Comparison of ENCODE assay signal across 12 mouse cellular contexts in the genomic region with DNA sequence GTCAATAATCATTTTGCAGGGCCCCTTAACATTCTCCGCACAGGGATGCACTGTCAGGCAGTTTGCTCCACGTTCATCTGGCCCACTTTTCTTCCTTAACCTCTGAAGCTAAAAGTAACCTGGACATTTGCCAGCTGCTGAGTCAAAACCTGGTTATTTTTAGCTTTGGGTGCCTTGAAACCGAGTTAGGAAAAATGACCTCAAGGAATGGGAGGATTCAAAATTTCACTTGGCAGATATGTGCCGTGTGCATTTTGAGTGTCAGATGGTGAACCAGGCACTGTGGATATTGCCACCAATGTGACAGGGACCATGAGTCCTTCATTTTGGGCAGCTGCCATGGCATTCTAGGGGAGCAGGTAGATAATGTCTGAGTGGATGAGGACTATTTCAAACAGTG.
A peak's percentile ranks its signal among the peaks of the same experiment; 100 is the strongest.
DNase-seq lines count a peak whose midpoint lies in the region; ATAC-seq lines count a peak whose summit lies in the region.
"Had no signal": no experiment of that assay in that cellular context is flagged by ENCODE, and none has a peak within 500 bp of the region (broad histone marks: within the 10 kb centered on the region; RNA-seq: fewer than 3 reads in every experiment).

No protein-coding gene starts in this region.

- H3K9me3 ChIP-seq in limb, embryonic 15.5 days = no peaks in the 10 kb centered on the region
- no peaks in the 10 kb centered on the region for H3K9me3 ChIP-seq in midbrain, embryonic 10.5 days (replicated peaks)

- no peak overlapping the region for H3K4me2 ChIP-seq in limb, embryonic 15.5 days
- H3K4me2 ChIP-seq: liver, embryonic 11.5 days had no signal

- peak; percentile 65 for DNase-seq in gastrocnemius, adult 18-20 months (ENCODE audit: low spot score)
- DNase-seq in gastrocnemius, postnatal 25 days = no peak
- DNase-seq in right cerebral cortex, adult 18-20 months = peak; percentile 3
- DNase-seq in right cerebral cortex, postnatal 25 days = no peak
- peak; percentile 64 for DNase-seq in heart, adult 8-10 months (ENCODE audit: low spot score)
- no peak for DNase-seq in thymus, postnatal 25 days
- no peak for DNase-seq in midbrain, embryonic 10.5 days (ENCODE audit: low spot score)

- 18% methylated on average over 4 of the region's 4 CpGs for WGBS in limb, embryonic 15.5 days
- 84% methylated on average over 4 of the region's 4 CpGs for WGBS in midbrain, embryonic 10.5 days

- no peaks in the 10 kb centered on the region for H3K36me3 ChIP-seq in limb, embryonic 15.5 days
- no peaks in the 10 kb centered on the region for H3K36me3 ChIP-seq in midbrain, embryonic 10.5 days

- peak; percentile 44; the same call in 1 of the 2 replicates for ATAC-seq in limb, embryonic 15.5 days (ENCODE audit: insufficient number of reproducible peaks, low FRiP score, low TSS enrichment, low read depth)
- ATAC-seq: activated CD4-positive, CD25-positive, alpha-beta regulatory T cell, adult 4 months; intestine, embryonic 16.5 days; midbrain, embryonic 16.5 days had no signal

- H3K27me3 ChIP-seq in limb, embryonic 15.5 days = no peaks in the 10 kb centered on the region
- peaks cover 9% of the 10 kb centered on the region for H3K27me3 ChIP-seq in midbrain, embryonic 10.5 days (ENCODE audit: low read depth, poor library complexity, severe bottlenecking)

- peaks cover 15% of the 10 kb centered on the region for H3K4me1 ChIP-seq in limb, embryonic 15.5 days
- 0 out of 2 replicates have a peak, but pooled peaks cover 2% of the 10 kb centered on the region for H3K4me1 ChIP-seq in midbrain, embryonic 10.5 days

- no peak overlapping the region for H3K9ac ChIP-seq in limb, embryonic 15.5 days

- H3K27ac ChIP-seq in limb, embryonic 15.5 days = no peak overlapping the region
- no peak overlapping the region for H3K27ac ChIP-seq in midbrain, embryonic 10.5 days (replicated peaks)

- H3K4me3 ChIP-seq in limb, embryonic 15.5 days = no peak overlapping the region
- H3K4me3 ChIP-seq in midbrain, embryonic 10.5 days = no peak overlapping the region

Comparison
In these comparisons a context has a peak if more than half of its experiments do, and no peak if none do; other contexts are left out.
1. DNase-seq: peak in gastrocnemius, adult 18-20 months (single experiment), right cerebral cortex, adult 18-20 months (single experiment) and heart, adult 8-10 months (single experiment); none in gastrocnemius, postnatal 25 days (single experiment), right cerebral cortex, postnatal 25 days (single experiment), thymus, postnatal 25 days (single experiment) and midbrain, embryonic 10.5 days (single experiment).